Mouse (Mus musculus): ENCODE measurements around the gene Olfr221. TPM values are rescaled to one million over a fixed set of nuclear protein-coding genes. Genes with fewer than 3 reads are reported as not detected.
"Not testable (repeated sequence)": the region's sequence is repeated elsewhere in the genome, so short reads cannot be mapped to it uniquely, and the experiment has no call there.

The Olfr221 gene
- not detected for total RNA-seq (2022)

GRCm38 (mm10) chr14:52042359-52042758 lies at the start of gene Olfr221:
Gene Olfr221, minus strand, starts transcription at chr14:52042459.
- not testable (repeated sequence) for DNase-seq (ENCODE audit: low spot score in 2 of 2)

GRCm38 (mm10) chr14:52083083-52083482 lies 40.8 kb upstream of the Olfr221 start:
- no peak for DNase-seq (ENCODE audit: low spot score in 2 of 2)

- no peak for DNase-seq (ENCODE audit: low spot score in 2 of 2)
These were observed 29.4 kb upstream of the Olfr221 start for GRCm38 (mm10) chr14:52071599-52072137.

- no peak for DNase-seq (ENCODE audit: low spot score in 2 of 2)
These were observed 23.9 kb upstream of the Olfr221 start for GRCm38 (mm10) chr14:52066135-52066534.

- DNase-seq (ENCODE audit: low spot score in 2 of 2) = no peak
These were observed 19.5 kb upstream of the Olfr221 start for GRCm38 (mm10) chr14:52061798-52062197.

- no peak for DNase-seq (ENCODE audit: low spot score in 2 of 2)
These were observed 18.5 kb upstream of the Olfr221 start for GRCm38 (mm10) chr14:52060800-52061199.

GRCm38 (mm10) chr14:52059982-52060381 lies 17.7 kb upstream of the Olfr221 start:
- DNase-seq (ENCODE audit: low spot score in 2 of 2) = no peak

GRCm38 (mm10) chr14:52052720-52053119 lies 10.5 kb upstream of the Olfr221 start:
- not testable (repeated sequence) for DNase-seq (ENCODE audit: low spot score in 2 of 2)

GRCm38 (mm10) chr14:52045966-52046565 lies 3.8 kb upstream of the Olfr221 start:
- DNase-seq (ENCODE audit: low spot score in 2 of 2) = no peak

GRCm38 (mm10) chr14:52044901-52045678 lies 2.8 kb upstream of the Olfr221 start:
- no peak for DNase-seq (ENCODE audit: low spot score in 2 of 2)

- peak in 1 of 2 experiments; percentile 23 for DNase-seq (ENCODE audit: low spot score in 2 of 2)
These were observed 1.2 kb upstream of the Olfr221 start for GRCm38 (mm10) chr14:52043446-52043845.

- no peak for DNase-seq (ENCODE audit: low spot score in 2 of 2)
These were observed 2.9 kb downstream of the Olfr221 start for GRCm38 (mm10) chr14:52039332-52039731.

- no peak for DNase-seq (ENCODE audit: low spot score in 2 of 2)
These were observed 6.3 kb downstream of the Olfr221 start for GRCm38 (mm10) chr14:52035926-52036325.

- no peak for DNase-seq (ENCODE audit: low spot score in 2 of 2)
These were observed 15.9 kb downstream of the Olfr221 start for GRCm38 (mm10) chr14:52026342-52026741.

- no peak for DNase-seq (ENCODE audit: low spot score in 2 of 2)
These were observed 18.1 kb downstream of the Olfr221 start for GRCm38 (mm10) chr14:52024133-52024532.

GRCm38 (mm10) chr14:52022709-52023459 lies 19.4 kb downstream of the Olfr221 start:
- DNase-seq (ENCODE audit: low spot score in 2 of 2) = peak; percentile 70 to 79

- no peak for DNase-seq (ENCODE audit: low spot score in 2 of 2)
These were observed 20.0 kb downstream of the Olfr221 start for GRCm38 (mm10) chr14:52022244-52022708.

- no peak for DNase-seq (ENCODE audit: low spot score in 2 of 2)
These were observed 20.6 kb downstream of the Olfr221 start for GRCm38 (mm10) chr14:52021568-52022212.

- no peak for DNase-seq (ENCODE audit: low spot score in 2 of 2)
These were observed 21.1 kb downstream of the Olfr221 start for GRCm38 (mm10) chr14:52021138-52021529.

- DNase-seq (ENCODE audit: low spot score in 2 of 2) = peak; percentile 69 to 76
These were observed 21.6 kb downstream of the Olfr221 start, which contains the start of gene Zfp219 for GRCm38 (mm10) chr14:52020486-52021137. Gene Zfp219, minus strand, starts transcription at chr14:52020733.

Data from left cerebral cortex, adult 8-10 months (tissue).